Mouse (Mus musculus) kidney, postnatal 36 days (tissue): ENCODE results near the gene Plvap.

Source experiments
- DNase-seq, 2 experiments: peaks; one replicate each; pipeline ENCODE4 v3.0.0; 2021 to 2022; ENCODE audit warnings: mixed read lengths in 2 of 2

Gene Plvap

GRCm38 (mm10) chr8:71525226-71526050, 13.9 kb upstream of the Plvap start, which contains the start of gene Ccdc194:
TSS of gene Ccdc194 (minus strand) at chr8:71525711.
- DNase-seq = no peak

GRCm38 (mm10) chr8:71521634-71522033, 10.1 kb upstream of the Plvap start:
- DNase-seq = peak; percentile 92 to 96

- DNase-seq = peak; percentile 72 to 87
These were observed 7.7 kb upstream of the Plvap start for GRCm38 (mm10) chr8:71519037-71519825.

- peak; percentile 38 to 72 for DNase-seq
These were observed 5.2 kb upstream of the Plvap start for GRCm38 (mm10) chr8:71516786-71517185.

- no peak for DNase-seq
These were observed 3.5 kb upstream of the Plvap start for GRCm38 (mm10) chr8:71515043-71515442.

- DNase-seq = peak; percentile 67 to 68
These were observed 1.6 kb upstream of the Plvap start for GRCm38 (mm10) chr8:71513018-71513754.

- no peak for DNase-seq
These were observed 2.2 kb downstream of the Plvap start for GRCm38 (mm10) chr8:71509316-71509715.

GRCm38 (mm10) chr8:71507589-71508104, 3.9 kb downstream of the Plvap start:
- peak; percentile 70 to 85 for DNase-seq

- peak in 1 of 2 experiments; percentile 45 for DNase-seq
These were observed 5.6 kb downstream of the Plvap start for GRCm38 (mm10) chr8:71505979-71506378.

- DNase-seq = no peak
These were observed 6.2 kb downstream of the Plvap start for GRCm38 (mm10) chr8:71505326-71505725.

- no peak for DNase-seq
These were observed 7.2 kb downstream of the Plvap start for GRCm38 (mm10) chr8:71504349-71504748.

- DNase-seq = peak; percentile 77 to 82
These were observed 12.5 kb downstream of the Plvap start for GRCm38 (mm10) chr8:71498816-71499690.

GRCm38 (mm10) chr8:71497881-71498501, 13.6 kb downstream of the Plvap start:
- DNase-seq = peak; percentile 73 to 85

GRCm38 (mm10) chr8:71497077-71497645, 14.4 kb downstream of the Plvap start:
- no peak for DNase-seq

- DNase-seq = peak; percentile 95 to 97
These were observed 15.1 kb downstream of the Plvap start for GRCm38 (mm10) chr8:71496481-71496880.

GRCm38 (mm10) chr8:71495811-71496210, 15.7 kb downstream of the Plvap start:
- peak in 1 of 2 experiments; percentile 54 for DNase-seq

- DNase-seq = peak; percentile 90 to 94
These were observed 16.5 kb downstream of the Plvap start for GRCm38 (mm10) chr8:71495039-71495438.

- peak; percentile 88 to 94 for DNase-seq
These were observed 23.1 kb downstream of the Plvap start for GRCm38 (mm10) chr8:71488454-71488853.

GRCm38 (mm10) chr8:71487691-71488445, 23.7 kb downstream of the Plvap start, which contains the start of gene Gtpbp3:
TSS of gene Gtpbp3 (plus strand) at chr8:71488103.
- peak; percentile 92 to 93 for DNase-seq

- DNase-seq = no peak
These were observed 25.4 kb downstream of the Plvap start for GRCm38 (mm10) chr8:71486136-71486529.
